Mouse (Mus musculus) megakaryocyte, embryonic 14.5 days (primary cell): ENCODE measurements at regions not wholly inside any gene's neighbourhood (a gene's known extent, or its start where the extent isn't known, plus 50 kb on each side); places are given as distances from the start of the nearest gene placed in this dataset.

Experiments used
- FLI1 ChIP-seq: IDR thresholded peaks from 2 replicates; pipeline ENCODE4 v1.6.1; 2012; ENCODE audit warnings: low read length, inconsistent platforms, mixed read lengths
- GATA1 ChIP-seq: IDR thresholded peaks from 3 replicates; pipeline ENCODE4 v1.6.1; 2012; ENCODE audit warnings: mixed read lengths, low read length, inconsistent platforms, borderline replicate concordance

- no peak for TF ChIP-seq GATA1
- TF ChIP-seq FLI1, result no peak
Observed at GRCm38 (mm10) chr10:20857413-20857812, 94.9 kb upstream of the Ahi1 start.
